Mouse (Mus musculus): Measurements from ENCODE around the gene Apoc3.

The Apoc3 gene

DNA sequence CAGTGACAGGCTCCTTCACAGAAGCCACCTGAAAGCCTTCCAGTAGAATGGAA is at the start of gene Apoc3:
Apoc3 (minus strand) TSS at position 41 of the 53 bp plus-strand sequence.
- in situ Hi-C loops (cut with MboI; ENCODE audit: low sequenced_read_pairs): no loop called here

DNA sequence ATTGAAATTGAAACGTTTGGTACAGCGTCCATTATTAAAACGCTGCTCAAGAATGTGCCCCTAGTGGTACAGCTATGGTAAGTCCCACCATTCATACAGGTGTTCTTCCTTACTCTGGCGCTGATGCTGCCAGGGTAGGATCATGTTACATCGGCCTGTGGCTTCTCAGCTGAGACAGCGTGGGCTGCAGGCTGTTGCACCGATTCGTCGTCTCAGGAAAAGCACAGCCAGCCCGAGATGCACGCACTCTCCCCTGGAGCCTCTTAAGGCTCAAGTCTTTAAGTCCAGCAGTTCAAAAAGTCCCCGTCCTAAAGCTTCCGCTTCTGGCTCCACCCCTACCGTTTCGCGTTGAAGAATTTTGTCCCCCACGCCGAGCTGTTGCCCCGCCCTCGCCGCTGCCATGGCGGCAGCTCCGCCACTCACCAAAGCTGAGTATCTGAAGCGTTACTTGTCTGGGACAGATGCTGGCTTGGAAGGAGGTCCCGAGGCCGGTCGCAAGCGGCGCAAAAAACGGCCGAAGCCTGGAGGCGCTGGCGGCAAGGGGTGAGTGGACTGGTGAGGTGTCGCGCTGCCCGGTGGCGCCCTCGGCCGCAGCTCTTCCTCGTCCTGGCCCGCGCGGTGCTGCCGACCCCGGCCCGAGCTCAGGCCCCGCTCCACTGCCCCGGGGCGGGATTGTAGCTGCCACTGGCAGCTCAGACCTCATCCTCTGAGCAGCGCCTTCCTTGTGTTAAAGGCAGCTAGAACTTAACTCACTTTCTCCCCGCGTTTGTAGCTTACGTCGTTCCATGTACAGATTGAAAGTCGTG is 47.4 kb upstream of the Apoc3 start, which contains the start of gene Bud13:
Bud13 (plus strand) TSS at position 378 of the 806 bp plus-strand sequence.
- in situ Hi-C loops (cut with MboI; ENCODE audit: low sequenced_read_pairs): no loop called here

DNA sequence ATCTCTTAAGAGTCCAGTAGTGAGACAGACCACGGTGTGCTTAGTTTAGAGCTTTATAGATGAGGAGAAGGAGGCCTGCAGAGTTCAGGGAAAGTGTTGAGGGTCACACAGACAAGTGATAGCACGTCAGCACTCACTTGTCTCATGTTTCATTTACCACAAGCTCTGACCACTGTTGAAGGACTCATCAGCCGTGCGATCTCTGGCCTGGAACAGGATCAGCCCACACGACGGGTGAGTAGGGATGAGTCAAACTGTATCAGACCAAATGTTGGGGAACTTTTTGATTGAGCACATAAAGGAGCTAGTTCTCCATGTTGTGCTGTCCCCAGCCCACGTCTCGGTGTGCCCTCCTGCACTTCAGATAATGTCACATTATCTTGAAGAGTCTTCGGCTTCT is 39.1 kb upstream of the Apoc3 start:
- in situ Hi-C loops (cut with MboI; ENCODE audit: low sequenced_read_pairs): no loop called here

DNA sequence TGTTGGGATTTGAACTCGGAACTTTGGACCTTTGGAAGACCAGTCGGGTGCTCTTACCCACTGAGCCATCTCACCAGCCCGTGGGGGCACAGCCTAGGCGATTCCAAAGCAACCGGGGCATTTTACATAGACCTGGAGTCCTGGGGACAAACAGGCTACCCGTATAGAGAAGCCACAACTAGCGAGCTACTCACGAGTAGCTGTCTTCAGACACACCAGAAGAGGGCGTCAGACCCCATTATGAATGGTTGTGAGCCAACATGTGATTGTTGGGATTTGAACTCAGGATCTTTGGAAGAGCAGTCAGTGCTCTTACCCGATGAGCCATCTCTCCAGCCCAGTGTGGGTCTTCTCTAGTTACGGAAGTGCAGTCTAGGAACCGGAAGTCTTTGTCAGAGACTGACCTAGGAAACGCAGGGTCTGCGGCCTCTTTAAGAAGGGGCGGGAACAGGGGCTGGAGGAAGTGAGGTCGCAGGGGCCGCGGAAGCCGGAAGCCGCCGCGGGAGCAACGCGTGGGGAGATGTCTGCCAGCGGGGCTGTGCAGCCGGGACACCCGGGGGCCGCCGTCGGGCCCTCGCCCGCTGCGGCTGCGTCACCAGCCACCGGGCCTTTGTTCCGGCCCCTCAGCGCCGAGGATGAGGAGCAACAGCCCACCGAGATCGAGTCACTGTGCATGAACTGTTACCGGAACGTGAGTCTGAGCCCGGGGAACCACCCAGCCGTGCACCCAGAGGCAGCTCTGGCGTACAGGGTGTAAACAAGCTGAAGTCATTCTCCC is 37.4 kb upstream of the Apoc3 start, which contains the start of gene Zpr1:
Zpr1 (plus strand) TSS at position 388 of the 778 bp plus-strand sequence.
- in situ Hi-C loops (cut with MboI; ENCODE audit: low sequenced_read_pairs): no loop called here

DNA sequence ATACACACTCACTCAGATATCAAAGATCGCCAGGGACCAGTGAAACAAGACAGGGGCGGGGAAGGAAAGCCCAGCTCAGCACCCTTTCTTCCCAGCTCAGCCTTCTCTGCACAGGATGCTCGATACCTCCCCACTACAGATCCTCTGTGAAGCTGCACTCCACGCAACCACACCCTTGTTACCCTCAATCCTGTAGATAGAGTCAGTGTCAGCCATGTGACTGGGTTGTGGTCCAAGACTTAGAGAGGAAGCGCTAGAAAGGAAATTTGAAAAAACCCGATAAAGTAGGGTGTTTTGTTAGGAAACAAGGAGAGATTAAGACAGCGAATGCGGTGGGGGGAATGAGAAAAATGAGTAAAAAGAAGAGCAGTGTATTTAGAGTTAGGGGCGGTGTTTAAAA is 36.6 kb upstream of the Apoc3 start:
- in situ Hi-C loops (cut with MboI; ENCODE audit: low sequenced_read_pairs): no loop called here

DNA sequence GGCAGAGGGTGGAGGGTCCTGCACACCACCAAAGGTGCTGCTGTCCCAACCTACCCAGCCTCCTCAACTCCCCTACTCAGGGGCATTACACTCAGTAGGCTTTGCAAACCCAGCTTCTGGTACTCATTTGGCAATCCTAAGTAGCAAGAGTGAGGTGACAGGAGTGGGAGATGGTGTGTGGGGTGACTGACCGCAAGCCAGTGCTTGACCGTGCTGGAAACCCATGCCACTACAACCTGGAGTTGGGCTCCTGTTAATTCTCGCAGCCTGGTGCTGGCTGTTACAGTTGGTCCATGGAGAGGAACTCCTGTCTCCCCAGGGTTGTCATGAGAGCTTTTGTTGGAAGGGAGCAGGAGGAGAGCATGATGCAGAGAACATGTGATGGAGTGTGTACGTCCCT is 35.3 kb upstream of the Apoc3 start:
- in situ Hi-C loops (cut with MboI; ENCODE audit: low sequenced_read_pairs): no loop called here

DNA sequence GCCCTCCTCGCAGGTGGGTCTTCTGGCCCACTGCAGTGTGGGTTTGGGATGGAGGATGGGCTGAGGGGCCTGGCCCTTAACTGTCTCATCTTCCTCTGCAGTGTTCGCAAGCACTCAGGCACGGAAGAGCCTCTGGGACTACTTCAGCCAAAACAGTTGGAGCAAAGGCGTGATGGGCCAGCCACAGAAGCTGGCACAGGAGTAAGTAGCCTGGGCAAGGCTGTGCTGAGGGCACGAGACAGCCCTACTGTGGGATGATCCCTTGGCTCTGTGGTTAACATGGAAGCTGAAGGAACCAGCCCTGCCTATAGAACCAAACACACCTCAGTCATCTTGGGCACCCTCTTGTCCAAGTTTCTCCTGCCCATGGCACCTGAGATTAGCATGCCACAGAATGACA is 33.7 kb upstream of the Apoc3 start:
- in situ Hi-C loops (cut with MboI; ENCODE audit: low sequenced_read_pairs): no loop called here

DNA sequence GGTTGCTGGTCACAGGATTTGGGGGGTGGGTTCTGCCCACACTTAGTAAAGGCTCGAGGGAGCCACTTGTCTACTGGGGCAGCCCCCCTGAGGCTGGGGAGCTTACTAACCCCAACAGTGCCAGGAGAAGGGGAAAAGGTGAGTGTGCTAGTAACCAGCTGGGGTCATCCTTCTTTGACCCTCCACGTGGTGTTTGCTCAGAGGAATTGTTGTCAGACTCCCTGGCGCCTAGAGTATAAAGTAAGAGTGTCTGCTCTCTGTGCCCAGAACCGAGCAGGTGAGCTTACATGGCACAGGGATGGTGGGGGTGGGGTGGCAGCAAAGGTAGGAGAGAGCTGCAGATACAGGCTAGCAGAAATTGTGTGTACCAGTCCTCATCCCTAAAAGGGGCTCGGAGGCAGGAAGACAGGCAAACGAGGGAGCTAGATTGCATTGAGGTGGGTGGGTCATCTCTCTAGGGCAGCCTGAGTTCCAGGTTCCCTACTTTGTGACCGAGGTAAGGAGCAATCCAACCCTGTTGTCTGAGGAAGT is 33.0 kb upstream of the Apoc3 start, which contains the start of gene Apoa5:
Apoa5 (plus strand) TSS at position 291 of the 531 bp plus-strand sequence.
- in situ Hi-C loops (cut with MboI; ENCODE audit: low sequenced_read_pairs): no loop called here

DNA sequence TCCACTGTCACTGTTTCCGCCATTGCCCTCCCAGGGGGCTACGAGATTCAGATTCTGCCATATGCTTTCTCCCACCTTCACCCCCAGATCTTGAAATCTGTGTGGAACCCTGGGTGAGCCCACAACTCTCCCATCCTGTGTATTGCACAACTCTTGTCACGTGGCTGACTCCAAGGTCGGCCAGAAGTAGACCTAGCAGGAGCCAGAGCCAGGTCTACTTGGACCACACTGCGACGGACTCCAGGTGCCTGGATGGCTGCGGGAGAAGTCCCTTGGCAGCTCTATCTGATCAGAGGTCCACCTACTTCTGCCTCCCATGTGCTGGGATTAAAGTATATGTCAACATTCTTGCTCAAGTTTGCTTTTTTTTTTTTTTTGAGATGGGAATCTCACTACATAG is 25.7 kb upstream of the Apoc3 start:
- in situ Hi-C loops (cut with MboI; ENCODE audit: low sequenced_read_pairs): no loop called here

DNA sequence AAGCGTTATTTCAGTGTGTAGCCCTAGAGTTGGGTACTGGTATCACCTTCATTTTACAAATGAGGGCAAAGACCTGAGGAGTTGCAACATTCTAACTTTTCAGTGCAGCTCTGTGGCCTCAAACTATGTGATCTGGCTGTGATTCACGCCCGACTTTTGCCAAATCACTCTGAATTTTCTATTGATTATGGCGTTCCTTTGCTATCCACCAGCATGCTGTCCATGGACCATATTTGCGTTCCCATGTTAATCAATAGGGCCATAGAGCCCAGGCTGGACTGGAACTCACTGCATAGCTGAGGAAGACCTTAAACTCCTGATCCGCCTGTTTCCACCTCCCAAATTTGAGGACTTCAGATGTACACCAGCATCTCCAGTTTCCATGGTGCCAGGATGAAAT is 23.7 kb upstream of the Apoc3 start:
- in situ Hi-C loops (cut with MboI; ENCODE audit: low sequenced_read_pairs): no loop called here

DNA sequence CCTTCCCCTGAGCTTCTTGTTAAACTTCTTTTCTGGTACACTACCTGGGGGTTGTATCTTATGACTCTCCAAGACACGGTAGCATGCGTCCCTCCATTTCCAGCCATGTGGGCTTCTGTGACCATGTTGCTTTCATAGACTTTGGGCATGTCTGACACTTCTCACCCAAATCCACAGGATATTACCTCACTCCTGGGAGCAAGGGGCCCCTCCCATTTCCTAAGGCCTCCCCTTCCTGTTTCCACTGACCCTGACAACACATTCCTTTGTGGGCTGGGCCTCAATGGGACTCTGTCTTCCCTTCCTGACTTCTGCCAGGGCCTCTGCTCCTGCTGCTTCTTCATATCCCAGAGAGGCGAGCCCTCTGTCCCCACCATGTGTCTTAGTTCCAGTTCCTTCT is 22.1 kb upstream of the Apoc3 start:
- in situ Hi-C loops (cut with MboI; ENCODE audit: low sequenced_read_pairs): no loop called here

DNA sequence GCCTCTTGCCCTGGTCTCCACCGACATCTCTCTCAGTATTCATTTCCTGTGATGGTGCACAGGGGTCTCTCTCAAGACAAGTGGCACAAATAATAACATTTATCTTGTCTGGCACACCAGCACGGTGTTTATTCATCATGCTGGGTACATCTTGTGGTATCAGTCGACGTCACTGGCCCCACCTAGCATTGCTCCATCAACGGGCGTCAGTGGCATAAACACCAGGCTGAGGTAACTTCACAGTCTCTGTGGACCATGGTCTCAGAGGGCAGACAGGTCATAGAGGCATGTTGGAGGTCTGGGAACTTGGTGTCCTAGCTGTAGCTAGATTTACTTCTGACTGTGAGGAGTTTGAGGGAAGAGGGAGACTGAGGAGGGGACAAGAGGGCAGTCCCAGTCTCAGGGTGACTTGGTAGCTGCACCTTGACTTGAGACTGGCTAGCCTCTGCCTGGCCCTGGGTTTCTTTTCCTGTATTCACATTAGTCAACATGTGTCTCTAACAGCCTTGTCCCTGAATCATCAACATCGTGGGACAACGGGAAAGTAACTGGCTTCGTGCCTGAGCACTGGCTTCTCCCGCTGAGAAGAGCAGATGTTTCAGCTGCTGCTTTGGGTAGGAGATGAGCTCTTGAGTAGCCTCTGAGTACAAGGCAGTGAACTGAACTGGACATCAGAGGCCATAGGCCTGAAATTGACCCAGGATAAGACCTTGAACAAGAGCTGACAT is 21.4 kb upstream of the Apoc3 start:
- in situ Hi-C loops (cut with MboI; ENCODE audit: low sequenced_read_pairs): no loop called here

DNA sequence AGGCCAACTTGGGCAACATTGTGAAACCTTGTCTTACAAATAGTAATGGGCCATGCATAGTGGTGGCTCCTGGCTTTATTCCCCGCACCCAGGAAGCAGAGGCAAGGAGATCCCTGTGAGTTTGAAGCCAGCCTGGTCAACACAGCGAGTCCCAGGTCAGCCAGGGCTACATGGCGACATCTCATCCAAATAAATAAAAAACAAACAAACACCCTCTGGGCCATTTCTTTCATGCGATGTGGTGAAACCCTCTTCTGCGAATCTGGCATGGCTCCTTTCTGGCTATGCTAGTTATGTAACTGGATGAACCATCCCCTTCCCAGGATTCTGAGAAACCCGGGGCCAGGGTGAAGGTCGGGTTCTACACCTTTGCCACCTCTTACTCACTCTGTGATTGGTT is 20.7 kb upstream of the Apoc3 start:
- in situ Hi-C loops (cut with MboI; ENCODE audit: low sequenced_read_pairs): no loop called here

DNA sequence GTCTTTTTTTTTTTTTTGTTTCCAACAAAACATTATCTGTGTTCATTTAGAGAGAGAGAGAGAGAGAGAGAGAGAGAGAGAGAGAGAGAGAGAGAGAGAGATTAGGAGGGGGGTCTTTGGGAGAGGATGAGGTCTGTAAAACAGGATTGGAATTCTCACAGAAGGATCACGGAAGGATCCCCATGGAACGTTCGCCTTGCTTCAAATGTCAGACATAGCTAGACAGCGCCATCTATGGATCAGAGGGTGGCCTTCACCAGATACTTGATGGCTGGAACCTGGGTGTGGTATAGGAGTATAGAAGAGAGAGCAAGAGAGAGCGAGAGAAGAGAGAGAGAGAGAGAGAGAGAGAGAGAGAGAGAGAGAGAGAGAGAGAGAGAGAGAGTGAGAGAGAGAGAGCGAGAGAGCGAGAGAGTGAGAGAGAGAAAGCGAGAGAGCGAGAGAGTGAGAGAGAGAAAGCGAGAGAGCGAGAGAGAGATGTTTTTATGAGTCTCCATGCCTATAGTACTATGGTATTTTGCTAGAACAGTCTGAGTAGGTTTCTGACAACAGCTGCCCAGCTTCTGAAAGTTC is 11.4 kb upstream of the Apoc3 start:
- in situ Hi-C loops (cut with MboI; ENCODE audit: low sequenced_read_pairs): no loop called here

DNA sequence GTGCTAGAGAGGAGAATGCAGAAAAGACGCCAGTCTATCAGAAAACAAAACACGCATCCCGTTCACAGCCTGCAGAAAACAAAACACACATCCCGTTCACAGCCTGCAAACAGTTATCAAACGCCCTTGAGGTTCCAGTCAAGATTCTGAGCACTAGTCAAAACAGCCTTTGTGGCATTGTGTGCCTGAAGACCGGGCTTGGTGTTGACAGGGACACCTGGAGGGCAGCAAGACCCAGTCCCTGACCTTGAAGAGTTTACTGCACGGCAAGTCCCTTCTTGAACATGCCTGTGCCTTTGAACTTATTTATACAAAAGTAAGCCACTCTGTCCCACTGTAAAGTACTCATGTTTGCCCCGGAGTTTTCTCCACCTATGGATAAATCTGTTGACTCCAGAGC is 8.1 kb upstream of the Apoc3 start:
- in situ Hi-C loops (cut with MboI; ENCODE audit: low sequenced_read_pairs): no loop called here

DNA sequence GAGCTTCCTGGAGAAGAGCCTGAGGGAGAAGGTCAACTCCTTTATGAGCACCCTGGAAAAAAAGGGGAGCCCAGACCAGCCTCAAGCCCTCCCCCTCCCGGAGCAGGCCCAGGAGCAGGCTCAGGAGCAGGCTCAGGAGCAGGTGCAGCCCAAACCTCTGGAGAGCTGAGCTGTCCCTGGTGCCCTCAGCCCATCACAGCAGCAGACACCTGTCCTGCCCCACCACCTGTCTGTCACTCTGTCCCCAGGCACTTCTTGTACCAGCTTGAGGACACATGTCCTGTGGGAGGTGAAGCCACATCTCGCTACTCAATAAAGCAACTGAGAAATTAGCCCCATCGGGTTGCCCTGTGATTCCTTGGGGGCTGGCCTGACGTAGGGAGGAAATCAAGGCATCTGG is 7.7 kb upstream of the Apoc3 start:
- in situ Hi-C loops (cut with MboI; ENCODE audit: low sequenced_read_pairs): no loop called here

DNA sequence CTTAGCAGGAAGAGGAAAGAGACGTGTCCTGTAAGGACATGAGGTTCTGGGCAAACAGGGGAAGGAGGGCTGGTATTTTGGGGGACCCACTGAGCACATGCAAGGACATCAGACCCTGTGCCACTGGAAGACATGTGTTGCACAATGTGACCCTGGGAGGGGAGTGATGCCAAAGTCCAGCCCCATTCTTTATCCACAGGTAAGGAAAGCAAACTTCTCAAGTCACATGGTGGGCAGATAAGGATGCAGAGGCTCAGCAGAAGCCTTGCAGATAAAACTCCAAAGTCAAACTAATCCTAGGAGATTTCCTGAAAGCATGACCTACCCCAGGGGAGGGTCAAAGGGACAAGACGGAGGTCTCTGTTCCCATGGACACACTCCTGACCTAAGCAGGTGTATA is 6.4 kb upstream of the Apoc3 start:
- in situ Hi-C loops (cut with MboI; ENCODE audit: low sequenced_read_pairs): no loop called here

DNA sequence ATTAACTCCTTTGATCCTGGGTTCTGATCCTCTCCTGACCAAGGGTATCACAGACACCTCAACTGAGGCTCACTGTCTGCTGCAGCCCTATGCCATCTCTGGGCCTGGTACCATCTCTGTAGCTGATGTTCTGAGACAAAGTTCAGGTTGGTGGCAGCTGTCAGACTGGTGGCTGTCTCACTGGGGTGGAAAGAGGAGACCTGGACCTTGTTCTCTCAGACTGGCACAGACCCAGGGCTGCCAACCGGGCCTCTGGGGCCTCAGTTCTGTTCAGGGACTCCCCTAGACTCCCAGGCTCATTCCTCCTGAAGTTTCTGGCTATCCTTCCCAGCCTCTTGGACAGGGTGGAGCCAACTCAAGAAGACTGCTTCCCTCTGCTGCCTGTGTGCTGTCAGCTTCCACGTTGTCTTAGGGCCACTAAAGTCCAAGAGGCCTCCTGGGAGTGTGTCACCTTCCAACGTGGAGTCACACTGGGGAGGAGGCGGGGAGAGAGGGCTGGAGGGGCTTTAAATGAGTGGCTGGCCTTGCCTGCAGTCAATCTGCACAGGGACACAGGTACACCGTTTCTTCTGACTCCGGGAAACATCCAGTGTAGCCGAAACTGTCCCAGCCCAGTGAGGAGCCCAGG is 5.2 kb upstream of the Apoc3 start, which contains the start of gene Apoa4:
Apoa4 (plus strand) TSS at position 171 of the 628 bp plus-strand sequence.
- in situ Hi-C loops (cut with MboI; ENCODE audit: low sequenced_read_pairs): no loop called here

DNA sequence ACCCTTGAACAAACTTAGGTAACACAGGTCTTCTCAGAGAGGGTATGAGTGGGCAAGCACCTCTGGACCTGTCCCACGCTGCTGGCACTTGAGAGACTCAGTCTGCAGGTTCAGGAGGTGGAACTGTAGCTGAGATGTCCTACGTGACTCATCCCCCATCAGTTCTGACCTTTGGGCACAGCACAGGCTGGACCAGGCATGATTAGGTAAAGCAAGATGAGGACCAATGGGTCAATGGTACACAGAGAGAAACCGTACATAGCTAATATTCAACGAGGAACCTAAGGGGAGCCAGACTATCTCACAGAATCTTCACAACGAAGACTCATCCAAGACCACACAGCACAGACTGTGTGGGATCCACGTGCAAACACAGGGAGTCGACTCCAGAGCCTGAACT is 3.4 kb upstream of the Apoc3 start:
- in situ Hi-C loops (cut with MboI; ENCODE audit: low sequenced_read_pairs): no loop called here

DNA sequence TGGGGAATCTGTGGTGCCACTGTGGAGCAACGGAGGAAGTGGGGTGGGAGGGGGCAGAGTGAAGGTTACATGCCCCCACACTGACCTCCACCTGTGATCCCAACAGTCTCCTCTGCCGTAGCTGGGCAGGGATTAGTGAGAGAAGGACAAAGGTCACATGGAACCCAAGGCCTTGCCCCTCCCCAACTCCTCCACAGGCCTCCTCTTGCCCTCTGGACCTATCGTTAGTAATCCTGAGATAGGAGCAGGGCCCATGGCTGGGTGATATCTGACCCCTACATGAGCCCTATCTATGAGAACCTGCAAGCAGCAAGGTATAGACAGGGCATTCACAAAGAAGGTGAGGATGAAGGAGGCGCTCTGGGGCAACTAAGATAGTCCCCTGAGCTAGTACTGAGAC is 213 bp upstream of the Apoc3 start:
- in situ Hi-C loops (cut with MboI; ENCODE audit: low sequenced_read_pairs): no loop called here

DNA sequence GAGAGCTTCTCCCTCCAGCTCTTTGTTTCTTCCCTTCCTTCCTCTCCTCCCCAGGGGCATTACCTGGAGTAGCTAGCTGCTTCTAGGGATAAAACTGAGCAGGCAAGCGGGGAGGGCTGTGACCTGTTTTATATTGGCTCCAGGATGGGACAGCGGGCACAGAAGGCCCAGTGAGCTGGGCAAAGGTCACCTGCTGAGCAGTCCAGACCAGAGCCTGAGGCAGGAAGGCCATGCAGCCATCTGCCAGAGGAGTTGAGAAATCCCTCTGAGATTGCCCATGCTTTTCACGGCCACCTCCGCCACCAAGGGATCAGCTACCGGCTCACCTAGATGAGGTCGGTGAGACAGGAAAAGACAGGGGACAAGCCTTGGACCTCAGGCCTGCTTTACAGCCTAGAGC is 240 bp downstream of the Apoc3 start:
- in situ Hi-C loops (cut with MboI; ENCODE audit: low sequenced_read_pairs): no loop called here

Measured in CH12F3 (cell line).